Mouse (Mus musculus) yolk sac, embryonic 10.5 days (tissue): ENCODE measurements around the gene Hsdl1.

Source experiments
- DNase-seq: peaks from one replicate; pipeline ENCODE4 v3.0.0-alpha.2; 2017; ENCODE audit warnings: low spot score

The Hsdl1 gene

DNA sequence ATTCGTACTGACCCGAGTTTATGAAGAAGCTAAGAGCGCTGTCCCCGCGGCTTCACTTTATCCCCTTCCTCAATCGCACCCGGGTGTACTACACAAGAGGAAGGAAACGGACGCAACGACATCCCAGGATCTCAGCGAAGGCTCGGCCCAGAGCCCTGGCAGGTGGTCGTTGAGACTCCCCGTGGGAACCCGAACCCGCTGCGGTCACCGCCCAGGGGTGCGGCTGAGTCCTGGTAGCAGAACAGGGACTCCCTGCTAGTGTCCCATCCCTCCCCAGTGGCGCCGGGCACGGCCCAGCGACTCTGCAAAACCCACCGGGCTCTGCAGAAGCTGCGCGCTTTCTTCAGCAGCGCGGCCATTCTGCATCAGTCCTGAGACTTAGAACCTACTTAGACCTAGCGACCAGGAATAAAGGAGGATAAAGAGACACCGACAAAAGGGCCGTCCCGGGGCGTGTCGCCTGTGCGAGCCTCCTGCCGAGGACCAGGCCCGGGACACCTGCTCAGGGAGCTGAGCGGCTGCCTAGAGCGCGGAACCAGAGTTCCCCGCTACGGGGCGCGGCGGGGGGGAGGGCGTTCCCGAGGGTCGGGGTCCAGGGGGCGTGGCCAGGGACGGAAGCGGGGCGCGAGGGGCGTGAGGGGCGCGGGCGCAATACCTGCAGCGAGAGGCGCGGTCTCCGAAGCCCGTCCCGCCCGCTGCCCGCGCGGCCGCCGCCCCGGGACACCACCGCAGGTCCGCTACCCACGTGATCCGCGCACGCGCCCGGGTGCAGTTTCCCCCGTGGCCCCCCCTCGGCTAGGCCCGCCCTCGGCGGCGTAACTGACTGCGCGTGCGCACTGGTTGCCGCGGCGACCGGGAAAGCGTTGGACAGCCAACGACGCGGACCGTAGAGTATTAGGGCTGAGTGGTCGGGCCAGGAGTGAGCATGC, at the start of gene Hsdl1, which contains the start of gene Dnaaf1:
TSS of gene Hsdl1 (minus strand) at position 747 of the 929 bp plus-strand sequence.
TSS of gene Dnaaf1 (plus strand) at position 799 of the 929 bp plus-strand sequence.
- peak; percentile 92 for DNase-seq

GRCm38 (mm10) chr8:119623744-119624143, 48.8 kb upstream of the Hsdl1 start:
- no peak for DNase-seq

- DNase-seq = no peak
Observed at GRCm38 (mm10) chr8:119623061-119623460, 48.1 kb upstream of the Hsdl1 start.

GRCm38 (mm10) chr8:119622555-119622954, 47.6 kb upstream of the Hsdl1 start:
- no peak for DNase-seq

DNA sequence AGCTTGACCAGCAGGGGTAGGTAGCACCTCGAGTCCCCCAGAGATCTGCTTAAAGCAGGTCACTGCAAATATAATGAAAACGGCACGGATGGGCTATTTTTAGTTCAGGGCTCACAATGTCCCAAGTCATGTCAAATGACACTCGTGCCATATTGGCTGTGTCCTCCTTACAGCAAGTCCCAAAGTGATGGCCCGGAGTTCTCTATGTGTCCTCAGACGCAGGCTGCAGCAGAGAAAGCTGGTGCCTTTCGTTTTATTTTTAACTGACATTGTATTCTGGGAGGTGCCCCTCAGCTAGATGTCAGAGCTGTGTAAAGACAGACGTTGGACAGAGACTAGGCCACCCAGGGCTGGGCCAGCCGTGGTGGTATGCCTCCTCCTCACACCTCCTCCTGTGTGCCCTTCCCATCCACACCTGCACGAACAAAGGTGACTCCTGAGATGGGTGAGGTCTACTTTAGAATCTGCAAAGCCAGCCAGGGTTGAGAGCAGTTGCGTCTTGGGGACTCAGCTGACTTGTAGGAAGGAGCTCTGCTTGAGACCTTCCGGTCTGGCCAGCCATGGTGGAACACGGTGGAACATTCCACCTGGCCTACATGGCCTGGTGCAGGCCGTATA, 46.0 kb upstream of the Hsdl1 start:
- no peak for DNase-seq

- no peak for DNase-seq
Observed at GRCm38 (mm10) chr8:119620116-119620840, 45.3 kb upstream of the Hsdl1 start.

GRCm38 (mm10) chr8:119618887-119619286, 43.9 kb upstream of the Hsdl1 start:
- no peak for DNase-seq

DNA sequence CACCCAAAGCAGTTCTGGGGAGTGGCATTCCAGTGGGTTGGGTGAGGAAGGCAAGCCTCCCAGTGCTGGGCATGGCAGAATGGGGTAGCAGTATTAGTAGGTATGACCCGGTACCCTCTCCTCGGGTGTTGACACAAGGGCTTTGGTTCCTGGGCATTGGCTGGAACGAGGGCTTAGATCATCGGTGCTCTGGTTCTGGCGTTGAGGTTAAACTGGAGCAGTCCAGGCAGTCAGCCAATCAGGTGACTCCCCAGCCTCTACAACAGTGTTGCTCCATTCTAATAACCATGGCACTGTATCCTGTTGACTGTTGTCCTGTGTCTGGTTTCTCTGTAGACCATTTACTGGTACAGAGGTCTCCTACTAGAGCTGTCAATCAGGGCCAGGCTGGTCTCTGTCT, 42.6 kb upstream of the Hsdl1 start:
- no peak for DNase-seq

DNA sequence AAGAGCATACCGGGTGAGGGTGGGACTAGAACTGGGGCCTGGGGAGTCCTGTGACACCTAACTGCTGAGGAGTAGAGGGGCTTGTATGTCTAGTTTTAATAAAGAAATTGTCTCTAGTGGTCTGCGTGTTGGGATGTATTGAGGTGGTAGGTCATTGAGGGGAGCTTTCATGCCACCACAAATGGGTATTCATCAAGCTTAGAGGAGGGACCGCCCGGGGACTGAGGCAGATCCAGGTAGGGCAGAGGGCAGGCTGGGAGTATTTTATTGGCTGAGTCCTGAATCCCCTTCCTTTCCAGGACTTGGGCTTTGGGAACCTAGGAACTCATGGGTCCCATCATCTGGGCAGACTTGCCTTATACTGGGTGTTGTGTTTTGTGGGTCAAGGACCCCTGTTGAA, 41.8 kb upstream of the Hsdl1 start:
- no peak for DNase-seq

DNA sequence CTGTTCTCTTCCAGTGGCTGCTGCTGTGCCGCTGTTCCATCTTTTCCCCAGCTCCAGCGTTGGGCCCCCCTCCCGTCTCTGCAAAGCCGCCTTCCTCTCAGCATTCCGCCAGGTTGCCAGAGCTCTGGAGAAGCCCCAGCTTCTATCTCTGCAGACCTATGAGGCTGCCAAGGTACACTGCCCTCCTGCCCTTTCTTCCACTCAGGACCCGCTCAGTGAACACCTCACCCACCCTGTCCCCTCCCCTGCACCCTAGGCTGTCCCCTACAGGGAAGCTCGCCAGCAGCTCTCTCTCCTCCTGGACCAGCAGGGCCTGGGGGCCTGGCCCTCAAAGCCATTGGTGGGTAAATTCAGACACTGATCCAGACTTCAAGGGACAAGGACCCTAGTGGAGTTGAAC, 41.4 kb upstream of the Hsdl1 start:
- DNase-seq = no peak

- no peak for DNase-seq
Observed at GRCm38 (mm10) chr8:119615096-119615495, 40.1 kb upstream of the Hsdl1 start.

- no peak for DNase-seq
Observed at GRCm38 (mm10) chr8:119612471-119612870, 37.5 kb upstream of the Hsdl1 start, which contains the start of gene Adad2. Adad2 (plus strand) TSS chr8:119612747.

DNA sequence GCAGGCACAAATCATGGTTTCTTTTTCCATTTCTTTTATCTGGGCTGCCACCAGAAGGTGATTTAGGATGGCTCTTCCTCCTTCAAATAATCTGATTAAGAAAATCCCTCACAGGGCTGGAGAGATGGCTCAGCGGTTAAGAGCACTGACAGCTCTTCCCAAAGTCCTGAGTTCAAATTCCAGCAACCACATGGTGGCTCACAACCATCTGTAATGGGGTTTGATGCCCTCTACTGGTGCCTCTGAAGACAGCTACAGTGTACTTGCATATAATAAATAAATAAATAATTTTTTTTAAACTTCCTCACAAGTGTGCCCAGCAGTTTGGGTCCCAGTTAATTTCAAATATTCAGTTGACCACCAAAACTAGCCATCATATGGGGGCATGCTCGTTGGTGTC, 31.2 kb upstream of the Hsdl1 start:
- no peak for DNase-seq

- DNase-seq = peak; percentile 89
Observed at GRCm38 (mm10) chr8:119604996-119605395, 30.0 kb upstream of the Hsdl1 start, which contains the start of gene Taf1c. Taf1c (minus strand) TSS chr8:119605222.

- DNase-seq = no peak
Observed at GRCm38 (mm10) chr8:119604398-119604803, 29.4 kb upstream of the Hsdl1 start.

- no peak for DNase-seq
Observed at GRCm38 (mm10) chr8:119603771-119604170, 28.8 kb upstream of the Hsdl1 start.

GRCm38 (mm10) chr8:119591456-119591855, 16.5 kb upstream of the Hsdl1 start:
- DNase-seq = peak; percentile 42

- no peak for DNase-seq
Observed at GRCm38 (mm10) chr8:119590348-119590747, 15.4 kb upstream of the Hsdl1 start.

DNA sequence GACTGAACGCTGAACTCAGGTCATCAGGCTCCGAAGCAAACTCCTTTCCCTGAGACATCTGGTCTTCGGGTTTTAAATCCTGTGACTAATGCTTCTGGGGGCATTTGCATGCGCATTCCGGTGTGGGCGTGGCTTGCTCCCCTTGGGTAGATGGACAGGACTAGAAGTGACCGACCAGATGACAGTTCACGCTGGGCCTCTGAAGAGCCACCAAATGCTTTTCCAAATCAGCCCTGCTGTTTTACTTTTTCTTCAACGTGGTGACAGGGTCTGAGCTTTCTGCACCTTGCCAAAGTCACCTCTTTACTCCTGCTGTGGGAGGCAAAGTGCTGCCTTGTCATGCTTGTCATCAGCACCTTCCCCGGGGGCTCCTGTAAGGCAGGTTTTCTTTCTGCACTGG, 13.9 kb upstream of the Hsdl1 start:
- no peak for DNase-seq

DNA sequence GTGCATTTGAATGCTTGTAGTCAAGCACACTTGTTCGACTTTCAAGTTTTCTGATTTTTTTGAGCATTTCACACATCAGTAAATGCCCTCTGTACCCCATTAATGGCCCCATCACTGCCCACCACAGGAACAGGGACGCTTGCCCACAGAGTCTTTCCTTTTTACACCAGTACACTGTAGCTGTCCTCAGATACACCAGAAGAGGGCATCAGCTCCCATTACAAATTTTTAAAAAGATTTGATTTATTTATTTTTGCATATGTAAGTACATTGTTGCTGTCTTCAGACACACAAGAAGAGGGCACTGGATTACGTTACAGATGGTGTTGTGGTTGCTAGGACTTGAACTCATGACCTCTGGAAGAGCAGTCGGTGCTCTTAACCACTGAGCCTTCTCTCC, 13.3 kb upstream of the Hsdl1 start:
- DNase-seq = no peak

DNA sequence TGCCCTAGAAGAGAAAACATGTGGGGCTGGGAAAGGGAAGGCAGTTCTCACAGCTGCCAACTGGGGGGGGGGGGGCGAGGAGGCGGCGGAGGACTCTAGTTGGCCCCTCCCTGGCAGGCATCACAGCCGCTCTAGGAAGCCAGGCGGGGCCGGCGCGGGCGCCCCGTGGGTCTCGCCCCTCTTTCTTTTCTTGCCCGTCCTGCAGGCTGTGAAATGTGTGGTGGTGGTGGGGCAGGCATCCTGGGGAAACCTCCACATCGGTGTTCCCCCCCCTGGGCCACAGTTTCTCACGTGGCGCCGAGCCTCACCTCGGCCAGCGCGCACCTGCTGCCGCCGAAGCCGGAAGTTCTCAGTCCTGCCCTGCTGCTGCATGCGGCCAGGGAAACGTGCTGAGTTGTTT, 10.9 kb upstream of the Hsdl1 start:
- DNase-seq = no peak

DNA sequence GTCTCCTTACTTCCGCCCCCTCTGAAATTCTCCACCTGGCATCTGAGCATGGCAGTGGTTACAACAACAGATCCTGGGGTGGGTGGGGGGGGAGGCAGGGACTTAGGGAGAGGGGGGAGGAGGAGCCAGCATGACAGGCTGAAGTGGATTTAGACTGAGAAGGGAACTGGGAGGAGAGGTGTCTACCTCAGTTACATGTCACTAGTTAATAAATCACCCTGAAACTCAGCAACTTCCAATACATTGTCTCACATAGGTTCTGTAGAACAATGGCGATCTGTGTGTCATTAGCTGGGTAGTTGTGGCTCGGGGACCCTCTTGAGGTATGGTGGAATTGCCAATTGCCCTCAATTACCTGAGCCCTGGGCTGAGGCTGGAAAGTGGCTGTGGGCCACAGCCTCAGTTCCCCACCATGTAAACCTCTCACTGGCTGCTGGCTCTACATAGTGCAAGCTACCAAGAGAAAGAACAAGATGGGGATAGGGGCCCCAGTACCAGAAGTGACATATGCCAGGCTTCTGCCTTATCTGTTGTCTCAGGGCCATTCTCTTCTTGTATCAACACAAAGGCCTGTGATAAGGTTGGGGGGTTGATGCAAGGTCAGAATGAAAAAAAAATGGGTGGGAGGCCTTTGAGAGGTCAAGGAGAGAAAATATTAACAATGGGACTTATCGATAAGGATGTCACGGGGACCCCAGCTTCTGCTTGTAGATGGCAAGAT, 5.6 kb upstream of the Hsdl1 start:
- no peak for DNase-seq
